Mouse (Mus musculus): ENCODE results near the gene Unc5cl. TPM values are rescaled to one million over a fixed set of nuclear protein-coding genes. Genes with fewer than 3 reads are reported as not detected.

The Unc5cl gene
- polyA plus RNA-seq, 1 experiment: 0.58 TPM

DNA sequence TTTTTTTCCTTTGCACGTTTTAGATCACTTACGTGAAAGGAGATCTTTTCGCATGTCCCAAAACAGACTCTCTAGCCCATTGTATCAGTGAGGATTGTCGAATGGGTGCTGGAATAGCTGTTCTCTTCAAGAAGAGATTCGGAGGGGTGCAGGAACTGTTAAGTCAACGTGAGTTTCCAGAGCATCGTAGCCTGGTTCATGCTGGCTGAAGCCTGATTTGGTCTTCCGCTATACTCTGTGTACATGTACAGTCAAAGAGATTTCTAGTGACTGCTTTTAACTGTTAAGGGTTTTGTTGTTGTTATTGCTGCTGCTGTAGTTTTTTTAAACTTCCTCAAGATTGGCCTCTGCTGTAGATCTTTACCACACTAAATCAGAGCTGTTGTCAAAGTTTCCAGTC, 43.5 kb upstream of the Unc5cl start:
- Histone ChIP-seq H3K36me3 (ENCODE audit: control insufficient read depth, insufficient read depth, low read length) (peaks cover 1% of the 10 kb centered on the region; the same call in 1 of the 2 replicates), H3K4me3 (ENCODE audit: insufficient read depth, low read depth, low read length) (no peak overlapping the region), H3K4me1 (ENCODE audit: control insufficient read depth, insufficient read depth, low read length) (peaks cover 3% of the 10 kb centered on the region; the same call in 1 of the 2 replicates), H3K27ac (ENCODE audit: insufficient read depth, low read depth, low read length) (peak overlapping the region; percentile 50; the same call in 1 of the 2 replicates), H3K27me3 (replicated peaks; ENCODE audit: control insufficient read depth, insufficient read depth, low read length) (no peaks in the 10 kb centered on the region)
- no peak for DNase-seq
- TF ChIP-seq POLR2A (IDR thresholded peaks at IDR 0.05; ENCODE audit: low read depth, low read length): no peak
- no peak for TF ChIP-seq CTCF (conservative IDR thresholded peaks at IDR 0.05; ENCODE audit: insufficient read depth, insufficient read length, low read depth, low read length)
- 20% methylated on average over 8 of the region's 8 CpGs for WGBS

DNA sequence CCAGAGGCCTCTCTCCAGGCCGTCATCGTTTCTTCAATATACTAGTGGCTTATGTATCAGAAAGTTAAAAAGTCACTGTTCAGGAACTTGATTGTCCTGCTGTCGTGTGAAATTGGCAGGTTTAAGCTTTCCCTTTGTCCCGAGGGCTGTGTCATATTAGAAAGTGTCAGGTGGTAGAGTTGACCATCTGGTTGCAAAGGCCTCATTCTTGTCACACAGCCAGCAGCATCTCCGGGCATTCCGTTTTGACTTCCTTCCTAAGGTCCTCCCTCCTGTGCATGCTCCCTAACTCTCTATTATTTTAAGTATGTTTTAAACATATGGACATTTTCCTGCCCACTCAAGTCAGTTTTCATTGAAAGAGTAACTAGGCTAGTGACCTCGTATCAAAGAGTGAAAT, 38.7 kb upstream of the Unc5cl start:
- no peak for DNase-seq
- Histone ChIP-seq H3K36me3 (ENCODE audit: control insufficient read depth, insufficient read depth, low read length) (peaks cover 1% of the 10 kb centered on the region; the same call in 1 of the 2 replicates), H3K4me3 (ENCODE audit: insufficient read depth, low read depth, low read length) (no peak overlapping the region), H3K27me3 (replicated peaks; ENCODE audit: control insufficient read depth, insufficient read depth, low read length) (no peaks in the 10 kb centered on the region), H3K27ac (ENCODE audit: insufficient read depth, low read depth, low read length) (no peak overlapping the region; the same call in 1 of the 2 replicates), H3K4me1 (ENCODE audit: control insufficient read depth, insufficient read depth, low read length) (peaks cover 24% of the 10 kb centered on the region)
- TF ChIP-seq POLR2A (IDR thresholded peaks at IDR 0.05; ENCODE audit: low read depth, low read length) (no peak), CTCF (conservative IDR thresholded peaks at IDR 0.05; ENCODE audit: insufficient read depth, insufficient read length, low read depth, low read length) (no peak)
- 57% methylated on average over 7 of the region's 7 CpGs for WGBS

DNA sequence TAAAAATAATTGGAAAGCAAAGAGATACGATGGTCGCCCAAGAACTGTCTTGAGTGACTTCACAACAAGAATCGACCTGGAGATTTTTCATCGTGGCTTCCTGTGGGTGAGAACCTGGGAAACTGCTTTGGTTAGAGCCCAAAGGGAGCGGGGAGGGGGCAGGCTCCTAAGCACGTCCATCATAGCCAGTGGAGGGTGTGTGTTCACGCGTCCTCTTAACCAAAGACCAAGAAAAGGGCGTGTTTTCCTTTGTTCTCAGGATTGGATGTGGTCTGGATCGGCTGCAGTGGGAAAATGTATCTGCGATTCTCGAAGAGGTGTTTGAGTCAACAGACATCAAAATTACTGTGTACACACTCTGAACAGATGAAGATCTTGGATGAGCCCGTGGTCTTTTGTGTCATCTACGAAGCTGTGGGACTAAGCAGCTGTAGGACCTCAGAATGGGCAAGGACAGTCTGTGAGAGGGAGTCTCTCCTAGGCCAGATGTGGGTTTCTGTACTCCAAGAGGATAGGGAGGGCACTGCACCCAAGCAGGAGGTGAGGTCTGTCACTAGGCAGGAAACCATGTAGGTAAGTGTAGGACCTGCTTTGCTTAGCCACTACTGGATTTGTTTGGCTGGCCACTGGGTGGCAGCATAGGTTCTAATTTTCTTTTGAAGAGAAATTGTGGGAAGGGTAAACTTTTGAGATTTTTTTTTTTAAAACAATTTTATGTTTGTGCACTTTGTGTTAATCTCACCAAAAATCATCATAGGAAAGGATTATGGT, 38.1 kb upstream of the Unc5cl start:
- no peak overlapping the region for H3K27ac ChIP-seq (ENCODE audit: insufficient read depth, low read depth, low read length)
- WGBS: 75% methylated on average over 14 of the region's 14 CpGs
- H3K36me3 ChIP-seq (ENCODE audit: control insufficient read depth, insufficient read depth, low read length): peaks cover 1% of the 10 kb centered on the region; the same call in 1 of the 2 replicates
- H3K27me3 ChIP-seq (replicated peaks; ENCODE audit: control insufficient read depth, insufficient read depth, low read length): no peaks in the 10 kb centered on the region
- peaks cover 21% of the 10 kb centered on the region for H3K4me1 ChIP-seq (ENCODE audit: control insufficient read depth, insufficient read depth, low read length)
- TF ChIP-seq POLR2A (IDR thresholded peaks at IDR 0.05; ENCODE audit: low read depth, low read length) (no peak), CTCF (conservative IDR thresholded peaks at IDR 0.05; ENCODE audit: insufficient read depth, insufficient read length, low read depth, low read length) (peak; percentile 66)
- H3K4me3 ChIP-seq (ENCODE audit: insufficient read depth, low read depth, low read length): no peak overlapping the region
- peak; percentile 76 for DNase-seq

DNA sequence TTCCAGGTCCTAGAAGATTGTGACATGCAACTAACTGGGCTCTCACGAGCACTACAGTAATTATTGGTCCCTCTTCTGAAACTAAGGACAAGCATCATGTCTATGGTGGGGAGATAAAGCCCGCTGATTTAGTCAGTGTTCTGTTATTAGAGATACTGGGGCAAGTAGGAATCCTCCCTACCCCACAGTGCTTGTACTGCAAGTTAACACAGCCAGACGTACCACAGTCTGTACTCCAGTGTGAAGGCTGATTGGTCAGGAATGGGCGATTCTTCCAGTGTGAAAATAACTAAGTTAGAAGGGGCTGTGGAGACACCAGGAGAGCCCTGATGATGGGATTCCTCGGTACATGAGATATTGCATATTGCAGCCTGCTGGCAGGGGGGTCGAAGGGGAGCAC, 37.2 kb upstream of the Unc5cl start:
- 68% methylated on average over 6 of the region's 6 CpGs for WGBS
- Histone ChIP-seq H3K4me3 (ENCODE audit: insufficient read depth, low read depth, low read length) (no peak overlapping the region), H3K4me1 (ENCODE audit: control insufficient read depth, insufficient read depth, low read length) (peaks cover 21% of the 10 kb centered on the region), H3K36me3 (ENCODE audit: control insufficient read depth, insufficient read depth, low read length) (peaks cover 1% of the 10 kb centered on the region; the same call in 1 of the 2 replicates), H3K27me3 (replicated peaks; ENCODE audit: control insufficient read depth, insufficient read depth, low read length) (no peaks in the 10 kb centered on the region), H3K27ac (ENCODE audit: insufficient read depth, low read depth, low read length) (no peak overlapping the region; the same call in 1 of the 2 replicates)
- TF ChIP-seq POLR2A (IDR thresholded peaks at IDR 0.05; ENCODE audit: low read depth, low read length): no peak
- DNase-seq: no peak

DNA sequence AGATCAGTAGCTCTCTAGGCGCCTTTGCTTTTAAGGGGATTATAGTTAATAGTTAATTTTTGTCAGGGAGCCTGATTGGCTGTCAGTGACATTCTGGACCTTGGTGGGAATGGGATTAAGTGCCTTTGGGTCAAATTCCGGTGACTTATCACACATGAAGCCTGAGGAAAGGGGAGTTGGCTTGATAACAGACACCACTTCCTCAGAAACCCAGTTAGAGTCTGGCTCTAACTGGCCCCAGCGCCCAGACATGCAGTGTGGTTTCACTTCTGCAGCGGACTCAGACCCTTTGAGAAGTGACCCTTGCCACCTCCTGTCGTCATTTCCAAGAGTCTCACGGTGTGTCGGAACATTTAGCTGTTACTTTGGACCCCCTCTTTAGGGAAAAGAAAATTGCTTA, 36.5 kb upstream of the Unc5cl start:
- DNase-seq: peak; percentile 72

DNA sequence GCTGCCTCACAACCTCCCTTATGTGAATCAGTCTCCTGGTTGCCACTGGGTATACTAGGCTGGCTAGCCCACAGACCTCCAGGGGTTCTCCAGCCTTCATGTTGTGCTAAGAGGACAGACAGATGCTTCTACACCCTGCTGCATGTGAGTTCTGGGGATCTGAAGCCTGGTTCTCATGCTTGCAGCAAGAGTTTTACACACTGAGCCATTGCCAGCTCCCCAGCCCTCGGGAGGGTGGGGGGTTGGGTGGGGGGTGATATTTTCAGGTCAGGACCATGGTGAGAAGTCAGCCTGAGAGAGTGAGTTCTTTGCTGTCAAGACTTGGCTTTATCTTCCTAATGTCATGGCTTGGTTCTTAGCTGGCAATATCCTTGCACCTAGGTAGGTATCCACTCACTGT, 35.9 kb upstream of the Unc5cl start:
- peaks cover 1% of the 10 kb centered on the region; the same call in 1 of the 2 replicates for H3K36me3 ChIP-seq (ENCODE audit: control insufficient read depth, insufficient read depth, low read length)

More for the DNA sequence above, 36.5 kb upstream of the Unc5cl start:
- H3K27ac ChIP-seq (ENCODE audit: insufficient read depth, low read depth, low read length): peak overlapping the region; percentile 69
- peaks cover 1% of the 10 kb centered on the region; the same call in 1 of the 2 replicates for H3K36me3 ChIP-seq (ENCODE audit: control insufficient read depth, insufficient read depth, low read length)
- no peaks in the 10 kb centered on the region for H3K27me3 ChIP-seq (replicated peaks; ENCODE audit: control insufficient read depth, insufficient read depth, low read length)
- WGBS: 9% methylated on average over 7 of the region's 7 CpGs
- TF ChIP-seq CTCF (conservative IDR thresholded peaks at IDR 0.05; ENCODE audit: insufficient read depth, insufficient read length, low read depth, low read length): no peak
- TF ChIP-seq POLR2A (IDR thresholded peaks at IDR 0.05; ENCODE audit: low read depth, low read length): no peak
- H3K4me1 ChIP-seq (ENCODE audit: control insufficient read depth, insufficient read depth, low read length): peaks cover 21% of the 10 kb centered on the region
- H3K4me3 ChIP-seq (ENCODE audit: insufficient read depth, low read depth, low read length): peak overlapping the region; percentile 44

DNA sequence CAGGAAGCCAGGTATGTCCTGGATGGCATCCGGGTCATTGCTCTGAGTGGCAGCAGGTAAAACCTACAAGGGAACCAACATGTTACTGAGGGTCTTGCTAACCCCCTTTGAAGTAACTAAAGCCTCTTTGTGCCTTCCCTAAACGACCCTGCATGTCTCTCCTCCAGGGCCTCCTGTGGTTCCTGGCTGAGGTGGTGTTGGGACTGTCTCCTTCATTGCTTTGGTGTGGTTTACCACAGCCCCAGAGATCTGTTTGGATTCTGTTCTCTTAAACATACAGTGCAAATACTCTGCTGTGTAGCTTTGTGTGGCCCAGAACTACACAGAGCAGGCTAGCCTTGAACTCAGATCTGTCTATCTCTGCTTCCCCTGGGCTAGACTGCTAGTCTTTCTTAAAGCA, 35.1 kb upstream of the Unc5cl start:
- Histone ChIP-seq H3K27me3 (replicated peaks; ENCODE audit: control insufficient read depth, insufficient read depth, low read length) (no peaks in the 10 kb centered on the region), H3K4me3 (ENCODE audit: insufficient read depth, low read depth, low read length) (no peak overlapping the region), H3K36me3 (ENCODE audit: control insufficient read depth, insufficient read depth, low read length) (no peaks in the 10 kb centered on the region), H3K27ac (ENCODE audit: insufficient read depth, low read depth, low read length) (no peak overlapping the region), H3K4me1 (ENCODE audit: control insufficient read depth, insufficient read depth, low read length) (peaks cover 27% of the 10 kb centered on the region)
- 80% methylated on average over 2 of the region's 2 CpGs for WGBS
- no peak for DNase-seq
- TF ChIP-seq CTCF (conservative IDR thresholded peaks at IDR 0.05; ENCODE audit: insufficient read depth, insufficient read length, low read depth, low read length) (no peak), POLR2A (IDR thresholded peaks at IDR 0.05; ENCODE audit: low read depth, low read length) (no peak)

More for the DNA sequence above, 35.9 kb upstream of the Unc5cl start:
- Histone ChIP-seq H3K27ac (ENCODE audit: insufficient read depth, low read depth, low read length) (peak overlapping the region; percentile 69; the same call in 1 of the 2 replicates), H3K4me1 (ENCODE audit: control insufficient read depth, insufficient read depth, low read length) (peaks cover 23% of the 10 kb centered on the region), H3K27me3 (replicated peaks; ENCODE audit: control insufficient read depth, insufficient read depth, low read length) (no peaks in the 10 kb centered on the region), H3K4me3 (ENCODE audit: insufficient read depth, low read depth, low read length) (no peak overlapping the region)
- TF ChIP-seq POLR2A (IDR thresholded peaks at IDR 0.05; ENCODE audit: low read depth, low read length): no peak
- no peak for TF ChIP-seq CTCF (conservative IDR thresholded peaks at IDR 0.05; ENCODE audit: insufficient read depth, insufficient read length, low read depth, low read length)
- WGBS: 33% methylated on average over 1 of the region's 1 CpGs
- no peak for DNase-seq

Measured in kidney, adult 2 months (tissue).